Mouse (Mus musculus) liver (tissue): Measurements from ENCODE around the gene Zfp710.
"Not testable (repeated sequence)": the region's sequence is repeated elsewhere in the genome, so short reads cannot be mapped to it uniquely, and the experiment has no call there.

Experiments used
- DNase-seq: peaks from one replicate; pipeline ENCODE4 v3.0.0-alpha.2; 2020; ENCODE audit warnings: mixed read lengths

Gene Zfp710

GRCm38 (mm10) chr7:80026990-80027635, 2.5 kb downstream of the Zfp710 start:
- DNase-seq = peak; percentile 68

- peak; percentile 36 for DNase-seq
Measured at GRCm38 (mm10) chr7:80027636-80028417, 3.2 kb downstream of the Zfp710 start.

GRCm38 (mm10) chr7:80028418-80028720, 3.8 kb downstream of the Zfp710 start:
- no peak for DNase-seq

- DNase-seq = no peak
Measured at GRCm38 (mm10) chr7:80030009-80030408, 5.4 kb downstream of the Zfp710 start.

- no peak for DNase-seq
Measured at GRCm38 (mm10) chr7:80030486-80030885, 5.9 kb downstream of the Zfp710 start.

GRCm38 (mm10) chr7:80030987-80031386, 6.4 kb downstream of the Zfp710 start:
- DNase-seq = no peak

- DNase-seq = no peak
Measured at GRCm38 (mm10) chr7:80031478-80031877, 6.9 kb downstream of the Zfp710 start.

- DNase-seq = no peak
Measured at GRCm38 (mm10) chr7:80032216-80033052, 7.8 kb downstream of the Zfp710 start.

- DNase-seq = no peak
Measured at GRCm38 (mm10) chr7:80033064-80033717, 8.6 kb downstream of the Zfp710 start.

- DNase-seq = no peak
Measured at GRCm38 (mm10) chr7:80033771-80034170, 9.2 kb downstream of the Zfp710 start.

- no peak for DNase-seq
Measured at GRCm38 (mm10) chr7:80035086-80035485, 10.5 kb downstream of the Zfp710 start.

GRCm38 (mm10) chr7:80035748-80036147, 11.1 kb downstream of the Zfp710 start:
- no peak for DNase-seq

- DNase-seq = no peak
Measured at GRCm38 (mm10) chr7:80039699-80040098, 15.1 kb downstream of the Zfp710 start.

- DNase-seq = peak; percentile 41
Measured at GRCm38 (mm10) chr7:80044170-80044569, 19.6 kb downstream of the Zfp710 start.

GRCm38 (mm10) chr7:80047041-80047440, 22.4 kb downstream of the Zfp710 start:
- no peak for DNase-seq

GRCm38 (mm10) chr7:80049746-80050145, 25.1 kb downstream of the Zfp710 start:
- DNase-seq = no peak

GRCm38 (mm10) chr7:80050382-80050781, 25.8 kb downstream of the Zfp710 start:
- not testable (repeated sequence) for DNase-seq

- no peak for DNase-seq
Measured at GRCm38 (mm10) chr7:80051835-80052234, 27.2 kb downstream of the Zfp710 start.

- peak; percentile 35 for DNase-seq
Measured at GRCm38 (mm10) chr7:80052261-80052660, 27.6 kb downstream of the Zfp710 start.

- no peak for DNase-seq
Measured at GRCm38 (mm10) chr7:80053147-80053546, 28.5 kb downstream of the Zfp710 start.

- no peak for DNase-seq
Measured at GRCm38 (mm10) chr7:80055781-80056180, 31.2 kb downstream of the Zfp710 start.

GRCm38 (mm10) chr7:80057002-80057691, 32.5 kb downstream of the Zfp710 start:
- DNase-seq = peak; percentile 47
